Mouse (Mus musculus) monocyte, adult 2 months (primary cell): Measurements from ENCODE around the gene 1700113H08Rik.

Experiments used
- DNase-seq, 2 experiments: peaks; one replicate each; pipeline ENCODE4 v3.0.0; 2022; ENCODE audit warnings: low spot score in 2 of 2, low read depth in 1 of 2

Gene 1700113H08Rik

DNA sequence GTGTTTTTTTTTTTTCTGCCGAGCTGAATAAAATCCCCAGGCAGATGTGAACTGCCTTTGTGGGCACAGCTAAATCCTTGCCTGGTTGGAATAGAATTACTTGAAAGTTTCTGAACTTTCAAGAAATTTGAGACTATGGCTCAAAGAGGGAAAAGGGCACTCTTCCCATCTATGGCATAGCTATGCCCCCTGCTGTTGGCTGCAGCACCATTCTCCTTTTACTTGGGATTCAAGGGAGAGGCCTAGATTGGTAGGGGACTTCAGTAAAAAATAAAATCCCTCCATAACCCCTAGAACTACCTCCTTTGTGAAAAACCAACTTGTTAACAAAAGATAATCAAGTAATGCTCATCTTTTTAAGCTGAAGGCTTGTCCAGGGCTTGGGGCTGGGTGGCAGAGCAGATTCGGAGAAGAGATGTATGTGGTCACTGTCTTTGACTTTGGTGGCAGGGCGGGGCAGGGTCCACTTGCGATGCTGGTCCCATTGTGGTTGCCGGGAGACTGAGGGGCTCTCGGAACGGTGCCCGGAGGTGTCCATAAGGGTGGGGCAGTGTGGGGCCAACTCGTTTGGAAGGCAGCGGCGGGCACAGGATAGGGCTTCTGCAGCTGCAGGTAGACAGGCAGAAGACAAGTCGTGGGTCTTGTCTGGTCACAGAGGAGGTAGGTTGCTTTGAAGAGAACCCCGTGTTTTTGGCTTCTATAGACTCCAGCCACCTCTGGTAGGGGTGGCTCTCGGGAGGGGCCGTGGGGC lies at the start of gene 1700113H08Rik:
Gene 1700113H08Rik (plus strand): TSS at position 546 of the 751 bp plus-strand sequence.
- no peak for DNase-seq

DNA sequence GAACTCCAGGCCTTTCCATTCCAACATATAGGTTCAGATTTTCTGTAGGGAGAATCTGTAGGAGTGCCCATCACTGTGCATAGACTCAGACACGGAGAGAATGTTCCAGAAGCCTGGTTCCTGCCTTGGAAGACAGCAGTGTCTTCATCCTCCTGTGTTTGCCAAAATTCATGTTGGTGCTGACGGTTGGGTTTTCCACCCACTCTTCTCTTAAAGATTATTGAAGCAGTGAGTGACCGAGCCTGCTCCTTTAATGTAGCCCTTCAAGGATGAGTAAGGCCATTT lies 49.7 kb upstream of the 1700113H08Rik start:
- DNase-seq: no peak

DNA sequence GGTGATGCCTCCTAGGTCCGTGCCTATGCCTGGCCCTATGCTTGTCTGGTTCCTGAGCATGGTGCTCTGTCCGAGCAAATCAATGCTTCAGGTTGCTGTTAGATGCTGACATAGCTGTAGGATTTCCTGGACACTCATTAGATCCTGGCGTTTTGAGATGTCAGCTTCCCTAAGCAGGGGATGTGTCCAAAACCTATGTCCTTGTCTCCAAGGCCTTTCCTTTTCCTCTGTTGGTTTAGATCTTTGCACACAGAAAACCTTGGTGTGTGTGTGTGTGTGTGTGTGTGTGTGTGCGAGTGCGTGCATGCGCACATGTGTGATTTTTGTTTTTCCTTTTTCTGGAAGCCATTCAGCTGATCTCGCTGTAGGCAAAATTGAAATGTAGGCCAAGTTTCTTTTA lies 45.8 kb upstream of the 1700113H08Rik start:
- DNase-seq: no peak

DNA sequence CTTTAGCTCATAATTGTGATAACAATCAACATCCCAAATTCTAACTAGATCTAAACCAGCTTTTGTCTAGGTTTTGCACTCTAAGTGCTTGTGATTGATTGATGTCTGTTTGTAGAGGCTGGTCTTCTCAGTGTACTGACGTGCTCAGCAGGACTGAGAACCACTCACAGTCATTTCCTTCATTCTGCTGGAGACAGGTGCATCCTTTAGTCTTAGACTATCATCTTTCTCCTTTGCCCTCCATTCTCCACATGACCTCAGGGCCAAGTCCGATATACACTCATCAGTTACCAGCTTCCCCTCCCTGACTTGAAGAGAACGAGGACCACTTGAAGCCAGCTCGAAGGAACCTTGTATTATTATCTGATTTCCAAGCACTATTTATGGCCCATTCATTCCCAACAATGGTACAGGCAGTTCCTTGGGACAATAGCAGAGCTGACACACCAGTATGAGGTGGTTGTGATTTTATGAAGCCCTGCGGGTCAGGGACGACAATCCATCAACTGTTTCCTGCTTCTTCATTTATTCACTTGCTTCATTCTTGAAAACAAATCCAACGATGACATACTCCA lies 43.4 kb upstream of the 1700113H08Rik start:
- DNase-seq: no peak

DNA sequence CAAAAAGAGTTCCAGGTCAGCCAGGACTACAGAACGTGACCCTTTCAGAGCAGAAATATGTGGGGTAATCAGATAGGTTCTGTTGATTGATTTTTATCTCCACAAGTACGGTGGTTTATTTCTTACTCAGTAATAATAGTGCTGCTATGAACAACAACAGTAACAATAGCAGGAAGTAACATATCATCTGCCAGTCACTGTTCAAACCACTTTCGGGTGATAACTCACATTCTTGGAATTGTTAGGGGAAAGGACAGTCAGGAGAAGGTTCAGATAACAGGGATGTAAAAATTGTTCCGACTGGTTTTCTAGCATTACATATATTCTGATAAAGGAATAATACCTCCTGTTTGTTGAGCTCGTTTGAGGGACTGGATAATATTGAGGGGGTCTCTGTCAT lies 42.4 kb upstream of the 1700113H08Rik start:
- no peak for DNase-seq

DNA sequence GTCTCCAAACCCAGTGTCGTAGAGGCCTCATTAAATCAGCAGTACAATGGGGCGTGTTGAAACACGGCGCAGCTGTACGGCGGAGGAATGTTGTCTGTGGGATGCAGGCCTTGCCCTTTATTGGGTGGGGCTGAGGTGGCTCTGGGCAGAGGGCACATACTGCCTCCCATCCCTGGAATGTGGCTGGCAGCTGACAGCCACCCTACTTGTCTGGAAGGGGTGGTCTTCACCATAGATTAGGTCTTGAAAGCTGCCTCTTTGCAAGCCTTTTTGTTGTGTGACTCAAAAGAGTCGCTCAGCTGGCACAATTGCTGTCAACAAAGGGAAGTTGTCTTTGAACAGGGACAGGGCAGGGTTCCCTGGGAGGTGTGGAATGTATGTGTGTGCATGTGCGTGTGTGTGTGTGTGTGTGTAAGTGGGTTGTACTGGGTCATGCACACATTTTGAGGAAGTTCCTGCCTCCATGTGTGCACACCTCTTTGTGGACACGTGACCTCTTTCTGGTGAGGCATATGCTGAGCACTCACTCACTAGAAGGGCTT lies 41.6 kb upstream of the 1700113H08Rik start:
- DNase-seq: no peak

DNA sequence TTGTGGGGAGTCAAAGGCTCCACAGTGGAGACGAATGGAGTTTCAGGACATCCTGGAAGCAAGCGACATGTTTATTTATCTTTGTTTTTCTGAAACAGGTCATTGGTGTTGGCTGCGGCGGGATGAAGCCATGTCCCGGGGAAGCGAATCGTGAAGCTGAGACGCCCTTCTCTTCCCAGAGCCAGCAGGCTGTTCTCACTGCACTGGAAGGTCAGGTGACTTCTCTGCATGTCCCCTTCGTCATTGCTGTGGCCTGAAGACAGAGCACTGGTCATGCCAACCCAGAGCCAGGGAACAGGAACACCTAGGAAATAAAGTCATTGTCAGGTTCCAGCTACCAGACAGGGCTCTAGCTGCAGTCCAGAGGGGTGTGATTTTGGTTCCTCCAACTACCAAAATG lies 39.0 kb upstream of the 1700113H08Rik start:
- DNase-seq: no peak

DNA sequence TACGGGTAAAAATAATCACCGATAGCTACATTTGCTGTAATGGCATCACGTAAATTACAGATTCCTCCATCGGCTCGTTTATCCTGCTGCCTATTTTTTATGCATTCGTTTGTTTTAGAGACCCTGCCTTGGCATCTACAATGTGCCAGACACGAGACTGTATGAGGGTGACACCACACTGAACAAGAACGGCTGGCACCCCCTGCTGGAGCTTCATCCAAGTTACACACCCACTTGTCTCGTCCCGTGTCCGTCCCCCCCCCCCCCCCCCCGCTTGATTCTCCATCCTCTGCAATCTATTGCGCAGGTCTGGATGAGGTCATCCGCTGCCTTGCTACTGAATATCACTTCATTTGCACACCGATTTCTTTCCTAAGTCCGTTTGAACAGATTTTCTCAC lies 37.1 kb upstream of the 1700113H08Rik start:
- no peak for DNase-seq

DNA sequence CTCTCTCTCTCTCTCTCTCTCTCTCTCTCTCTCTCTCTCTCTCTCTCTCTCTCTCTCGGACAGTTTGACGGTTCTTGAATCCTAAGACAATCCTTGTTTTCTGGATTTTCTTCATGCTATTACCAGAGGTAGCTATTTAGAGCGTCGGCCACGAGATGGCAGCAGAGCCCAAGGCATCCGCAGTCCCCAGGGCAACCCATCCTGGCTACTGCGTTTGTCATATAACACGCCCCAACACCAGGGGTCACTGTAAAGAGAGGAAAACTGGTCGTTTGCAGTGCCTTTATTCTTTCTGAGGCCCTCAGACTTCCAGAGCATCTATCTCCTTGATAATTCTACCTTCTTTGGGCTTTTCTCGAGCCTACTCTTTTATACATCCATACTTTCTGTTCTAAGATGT lies 33.0 kb upstream of the 1700113H08Rik start:
- DNase-seq: peak; percentile 4 to 30

DNA sequence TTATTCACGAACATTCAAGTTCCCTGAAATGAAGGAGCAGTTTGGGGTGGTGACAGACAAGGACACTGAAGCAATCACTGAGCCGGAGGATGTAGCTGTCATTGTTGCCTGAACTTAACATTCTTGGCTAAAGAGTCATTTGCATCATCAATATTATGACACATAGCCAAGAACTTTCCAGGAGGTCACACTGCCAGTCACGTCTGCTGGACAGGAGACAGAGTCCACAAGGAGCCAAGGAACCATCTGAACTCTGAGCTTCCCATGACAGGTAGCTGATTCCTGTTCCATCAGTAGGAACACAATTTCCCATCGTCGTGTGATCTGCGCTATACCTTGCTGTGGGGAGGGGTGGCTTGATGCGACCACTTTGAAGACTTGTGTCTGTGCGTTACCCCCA lies 25.1 kb upstream of the 1700113H08Rik start:
- DNase-seq: no peak

DNA sequence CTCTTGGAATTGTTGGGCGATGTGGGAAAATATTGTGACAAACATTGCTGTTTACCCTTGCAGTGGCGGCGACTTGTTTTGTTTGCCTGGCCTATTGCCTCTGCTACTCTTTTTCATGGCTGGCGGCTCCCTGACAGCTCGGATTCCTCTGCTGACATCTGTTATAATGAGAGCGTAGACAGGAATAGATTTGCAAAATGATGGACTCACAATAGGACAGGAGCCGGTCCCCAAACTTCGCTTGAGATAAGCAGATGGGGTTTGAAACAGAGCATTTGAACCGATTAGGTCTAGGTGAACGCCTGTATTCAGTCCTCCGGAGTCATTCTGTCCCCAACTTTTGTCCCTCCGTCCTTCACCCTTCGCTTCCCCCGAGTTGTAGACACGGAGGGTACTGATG lies 22.0 kb upstream of the 1700113H08Rik start:
- DNase-seq: no peak

DNA sequence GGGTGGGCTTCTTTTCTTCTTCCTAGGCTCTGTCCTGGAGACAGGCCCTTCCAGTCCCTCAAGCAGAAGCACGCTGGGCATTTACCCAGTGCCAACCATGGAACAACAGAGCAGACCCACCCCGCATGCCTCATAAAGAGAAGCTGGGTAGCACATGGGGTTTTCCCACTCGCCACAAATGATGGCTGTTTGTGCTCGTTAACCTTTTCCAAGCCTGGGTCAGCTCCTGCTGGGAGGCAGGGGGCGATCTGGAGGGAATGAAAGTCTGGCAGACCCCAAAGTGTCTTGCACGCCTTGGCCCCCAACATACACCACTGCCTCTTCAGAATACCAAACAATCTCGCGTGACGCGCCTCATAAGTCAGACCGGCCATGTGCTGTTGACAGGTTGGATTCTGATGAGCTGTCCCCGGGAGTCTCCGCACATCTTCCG lies 21.6 kb upstream of the 1700113H08Rik start:
- no peak for DNase-seq

DNA sequence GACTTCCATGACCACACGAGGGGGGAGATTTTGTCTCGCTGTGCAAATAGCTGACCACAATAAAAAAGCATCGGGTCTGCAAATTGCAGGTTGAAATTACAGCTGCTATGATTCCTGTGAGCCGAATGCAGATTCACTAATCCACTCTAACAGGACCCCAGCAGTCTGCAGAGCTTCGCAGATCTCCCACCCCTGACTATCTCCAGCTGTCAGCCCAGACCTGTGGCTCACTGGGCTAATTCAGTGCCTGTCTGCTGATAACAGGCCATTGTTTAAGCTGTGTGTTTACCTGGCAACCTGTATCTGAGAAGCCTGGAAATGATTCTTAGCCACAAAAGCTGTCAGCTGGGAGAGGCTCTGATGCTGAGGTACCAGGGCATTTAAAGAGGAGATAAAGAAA lies 20.8 kb upstream of the 1700113H08Rik start:
- DNase-seq: no peak

DNA sequence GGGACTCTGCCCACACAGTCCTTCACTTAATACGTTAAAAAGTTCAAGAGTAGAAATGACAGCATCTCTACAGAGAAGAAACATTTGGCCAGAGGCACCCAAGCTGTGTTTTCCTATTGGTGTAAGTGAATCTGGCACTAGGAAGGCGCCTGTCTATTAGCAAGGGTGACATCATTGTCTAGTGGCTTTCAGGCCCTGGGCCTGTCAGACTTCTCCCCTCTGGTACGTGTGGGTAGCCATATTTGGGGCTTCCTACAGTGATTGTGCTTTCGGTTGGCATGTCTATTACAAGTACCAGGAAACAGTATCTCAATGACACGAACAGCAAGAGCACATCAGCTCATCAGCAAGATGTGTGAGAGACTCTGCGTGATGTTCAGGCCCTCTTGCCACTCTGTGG lies 18.5 kb upstream of the 1700113H08Rik start:
- DNase-seq: no peak

DNA sequence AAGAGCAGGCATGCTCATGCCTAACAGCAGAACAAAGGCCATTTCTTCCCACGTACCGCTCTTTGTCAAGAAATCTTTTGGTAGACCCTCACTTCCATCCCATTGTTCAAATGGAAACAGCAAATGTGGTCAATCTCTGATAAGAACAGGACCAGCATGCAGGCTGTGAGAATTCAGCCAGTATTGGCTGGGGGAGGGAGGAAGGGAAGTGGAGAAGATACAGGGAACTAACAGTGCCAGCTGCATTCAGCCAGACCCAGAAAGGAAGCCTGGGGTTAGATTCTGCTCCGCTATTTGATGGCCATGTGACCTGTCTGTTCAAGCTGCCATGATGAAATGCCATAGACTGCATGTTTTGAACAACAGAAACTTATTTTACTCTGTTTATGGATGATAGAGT lies 18.0 kb upstream of the 1700113H08Rik start:
- DNase-seq: no peak

DNA sequence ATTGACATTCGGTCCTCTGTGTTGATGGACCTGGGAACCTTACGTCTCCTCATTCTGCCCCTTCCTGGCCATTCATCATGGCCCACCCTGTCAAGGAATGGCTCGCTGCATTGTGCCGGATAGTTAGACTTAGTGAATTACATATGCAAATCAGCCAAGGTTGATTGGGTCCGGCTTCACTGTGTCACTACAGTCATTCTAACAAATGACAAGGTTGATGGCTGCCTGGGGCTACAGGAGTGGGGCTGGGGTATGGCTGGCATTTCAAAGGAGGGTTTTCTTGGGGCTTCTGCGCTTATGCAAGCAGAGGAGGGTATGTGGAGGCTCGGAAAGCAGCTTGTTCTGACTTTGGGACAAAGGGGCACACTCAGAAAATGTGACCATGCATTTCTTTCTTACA lies 16.6 kb upstream of the 1700113H08Rik start:
- no peak for DNase-seq

DNA sequence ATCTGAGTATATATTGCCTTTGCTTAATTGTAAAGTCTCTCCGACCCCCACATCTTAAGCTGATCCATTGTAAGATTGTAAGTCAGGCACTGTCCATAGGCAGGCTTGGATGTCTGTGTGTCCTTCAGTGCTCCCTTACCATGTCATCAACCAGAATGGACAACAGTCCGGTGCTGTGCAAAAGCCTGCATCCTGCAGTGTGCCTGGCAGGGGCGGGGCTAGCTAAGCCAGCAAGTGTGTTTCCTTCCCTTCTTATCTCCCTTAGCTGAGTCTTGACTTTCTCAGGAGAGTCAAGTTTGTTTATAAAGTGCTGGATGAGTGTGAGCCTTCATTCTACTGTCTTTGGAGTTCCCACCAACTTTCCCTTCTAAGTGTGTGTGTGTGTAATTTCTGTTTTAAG lies 12.6 kb upstream of the 1700113H08Rik start:
- DNase-seq: no peak

DNA sequence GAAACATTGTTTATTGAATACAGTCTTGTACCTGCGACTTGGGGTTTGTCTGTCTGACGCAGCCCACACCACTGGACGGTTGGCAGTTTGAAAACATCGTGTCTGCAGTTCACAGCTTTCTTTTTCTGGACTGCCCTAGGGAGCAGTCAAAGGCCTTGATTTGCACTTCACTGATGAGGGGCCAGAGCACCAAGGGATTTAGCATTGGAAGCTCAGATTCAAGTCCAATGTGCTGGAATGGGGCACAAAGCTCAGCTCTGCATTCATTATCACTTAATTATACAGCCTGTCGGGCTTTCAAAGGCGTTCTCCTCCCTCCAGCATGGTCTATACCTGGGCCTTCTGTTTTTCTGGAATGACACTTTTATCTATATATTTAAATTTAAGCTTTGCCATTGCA lies 11.4 kb upstream of the 1700113H08Rik start:
- DNase-seq: no peak

DNA sequence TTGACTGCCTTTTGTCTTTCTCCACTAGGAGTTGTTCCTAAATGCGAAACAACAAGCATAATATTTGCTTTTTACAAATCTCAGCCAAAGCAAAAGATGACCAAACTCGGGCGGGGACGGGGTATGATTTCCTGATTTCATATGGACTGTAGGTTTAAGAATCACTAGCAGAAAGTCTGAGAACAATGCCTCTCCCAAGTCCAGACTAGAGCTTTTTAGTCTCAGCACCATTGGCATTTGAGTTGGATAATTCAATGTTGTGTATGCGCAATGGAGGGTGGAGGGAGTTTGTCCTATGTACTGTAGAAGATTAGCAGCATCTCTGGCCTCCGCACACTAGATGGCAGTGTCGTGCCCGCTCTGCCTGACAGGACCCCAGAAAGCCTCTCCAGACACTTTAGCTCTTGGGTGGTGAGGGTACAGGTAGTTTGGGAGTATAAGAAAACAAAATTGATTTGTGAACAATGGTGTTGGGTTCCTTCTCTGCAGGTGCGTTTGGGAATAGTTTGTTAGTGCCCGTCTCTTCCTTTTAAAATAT lies 10.8 kb upstream of the 1700113H08Rik start:
- DNase-seq: no peak

DNA sequence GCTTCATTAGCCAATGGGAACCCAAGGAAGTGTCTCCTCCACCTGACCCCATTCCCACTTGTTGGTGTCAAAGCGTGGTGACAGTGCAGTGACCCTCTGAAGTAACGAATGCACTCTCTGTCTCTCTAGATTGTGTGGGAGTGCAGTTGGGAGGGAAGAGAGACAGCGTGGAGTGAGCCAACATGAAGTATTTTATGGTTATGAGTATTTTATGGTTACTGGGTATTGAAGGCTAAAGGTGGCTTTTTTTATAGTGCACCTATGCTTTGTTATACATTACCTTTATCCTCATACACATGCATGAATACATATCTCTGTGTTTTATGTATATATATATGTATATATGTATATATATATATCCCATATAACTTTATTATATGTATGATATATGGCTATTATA lies 8.7 kb upstream of the 1700113H08Rik start:
- no peak for DNase-seq

DNA sequence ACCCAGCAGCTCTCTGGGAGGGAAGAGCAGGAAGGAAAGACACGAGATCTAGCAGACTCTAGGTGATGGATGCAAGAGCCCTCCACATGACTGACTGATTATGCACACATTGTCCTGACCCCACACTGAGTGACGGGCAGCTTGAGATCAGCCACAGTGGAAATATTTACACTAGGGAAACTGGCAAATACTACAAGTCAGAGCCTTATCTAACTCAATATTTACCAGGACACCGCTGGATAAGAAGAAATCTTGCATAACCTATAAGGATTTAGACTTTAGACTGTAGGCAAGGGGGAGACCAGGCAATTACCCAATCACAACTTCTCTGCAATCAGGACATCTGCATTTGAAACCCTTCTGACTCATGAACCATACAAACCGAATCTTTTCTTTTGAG lies 6.1 kb upstream of the 1700113H08Rik start:
- DNase-seq: no peak

DNA sequence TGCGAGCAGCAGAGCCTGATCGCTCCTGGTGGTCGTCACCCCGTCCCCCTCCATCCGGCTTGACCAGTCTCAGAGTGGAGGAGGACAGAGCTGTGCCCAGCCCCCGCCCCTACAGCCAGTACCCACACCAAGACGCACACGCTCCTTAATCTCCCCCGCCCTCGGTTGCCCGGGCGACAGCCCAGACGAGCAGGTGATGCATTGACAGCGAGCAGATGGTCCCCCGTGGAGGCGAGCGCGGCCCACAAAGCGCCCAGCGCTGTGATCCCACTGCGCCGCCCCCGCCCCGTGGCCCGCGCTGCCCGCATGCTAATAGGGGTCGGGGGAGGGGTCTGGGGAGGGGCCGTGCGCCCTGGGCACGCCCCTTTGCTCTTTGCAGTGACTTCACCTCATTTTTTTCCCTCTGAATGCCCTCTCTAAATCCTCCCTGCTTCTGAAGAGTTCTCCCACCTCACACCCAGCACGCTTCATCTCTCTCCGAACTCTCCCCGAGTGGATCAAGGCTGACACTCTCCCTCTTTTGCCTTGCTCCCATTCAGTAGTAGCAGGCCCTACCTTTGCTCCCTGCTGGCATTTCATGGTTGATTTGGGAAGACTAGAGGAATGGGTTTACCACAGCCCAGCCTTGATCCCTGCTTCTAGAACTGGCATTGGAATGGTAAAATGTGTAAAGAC lies 543 bp downstream of the 1700113H08Rik start:
- DNase-seq: no peak
